Mouse (Mus musculus) bone marrow macrophage, adult 2 months (primary cell): ENCODE measurements around the gene Rasa4. TPM values are rescaled to one million over a fixed set of nuclear protein-coding genes. Genes with fewer than 3 reads are reported as not detected.
"Not testable (repeated sequence)": the region's sequence is repeated elsewhere in the genome, so short reads cannot be mapped to it uniquely, and the experiment has no call there.

ENCODE experiments used
- H3K27ac ChIP-seq: 2 replicates; pipeline ENCODE4 v1.5.1; 2012; ENCODE audit warnings: low read depth, low read length; ENCODE audit not compliant: insufficient read depth
- H3K4me1 ChIP-seq: 2 replicates; pipeline ENCODE4 v1.6.1; 2012; ENCODE audit warnings: low read length; ENCODE audit not compliant: control insufficient read depth, insufficient read depth
- H3K4me3 ChIP-seq: 2 replicates; pipeline ENCODE4 v1.5.1; 2012; ENCODE audit warnings: mild to moderate bottlenecking, low read length, moderate library complexity; ENCODE audit not compliant: insufficient read depth
- CTCF ChIP-seq: IDR thresholded peaks from 2 replicates; pipeline ENCODE4 v1.5.1; 2012; ENCODE audit warnings: low read depth, mild to moderate bottlenecking, low read length, moderate library complexity
- POLR2A ChIP-seq: IDR thresholded peaks from 2 replicates; pipeline ENCODE4 v1.6.1; 2012; ENCODE audit warnings: mild to moderate bottlenecking, low read depth, low read length, borderline replicate concordance
- polyA plus RNA-seq: library from polyadenylated mRNA; stranded (reverse); fragments of >200 nt; gene quantifications from 2 replicates; pipeline ENCODE4 v1.2.4, GENCODE M21; 2012; ENCODE audit not compliant: missing spikeins, insufficient read depth, insufficient read length

Gene Rasa4
- polyA plus RNA-seq, 1 experiment, result 273 TPM

GRCm38 (mm10) chr5:136086290-136086689 is 2.6 kb downstream of the Rasa4 start:
- TF ChIP-seq POLR2A (no peak), CTCF (no peak)
- H3K4me1 ChIP-seq, result peaks cover 39% of the 10 kb centered on the region
- peak overlapping the region; percentile 92 for H3K4me3 ChIP-seq
- peak overlapping the region; percentile 95 for H3K27ac ChIP-seq

GRCm38 (mm10) chr5:136088821-136089575 is 5.3 kb downstream of the Rasa4 start:
- TF ChIP-seq POLR2A (no peak), CTCF (no peak)
- H3K4me3 ChIP-seq, result no peak overlapping the region
- H3K4me1 ChIP-seq, result peaks cover 43% of the 10 kb centered on the region

GRCm38 (mm10) chr5:136091927-136092326 is 8.2 kb downstream of the Rasa4 start:
- Histone ChIP-seq H3K27ac (no peak overlapping the region), H3K4me3 (no peak overlapping the region), H3K4me1 (peaks cover 35% of the 10 kb centered on the region)
- TF ChIP-seq CTCF (no peak), POLR2A (no peak)

More at GRCm38 (mm10) chr5:136088821-136089575, 5.3 kb downstream of the Rasa4 start:
- peak overlapping the region; percentile 51 for H3K27ac ChIP-seq

GRCm38 (mm10) chr5:136094249-136095010 is 10.7 kb downstream of the Rasa4 start:
- Histone ChIP-seq H3K4me3 (no peak overlapping the region), H3K4me1 (peaks cover 16% of the 10 kb centered on the region), H3K27ac (no peak overlapping the region)
- no peak for TF ChIP-seq CTCF
- TF ChIP-seq POLR2A, result no peak

DNA sequence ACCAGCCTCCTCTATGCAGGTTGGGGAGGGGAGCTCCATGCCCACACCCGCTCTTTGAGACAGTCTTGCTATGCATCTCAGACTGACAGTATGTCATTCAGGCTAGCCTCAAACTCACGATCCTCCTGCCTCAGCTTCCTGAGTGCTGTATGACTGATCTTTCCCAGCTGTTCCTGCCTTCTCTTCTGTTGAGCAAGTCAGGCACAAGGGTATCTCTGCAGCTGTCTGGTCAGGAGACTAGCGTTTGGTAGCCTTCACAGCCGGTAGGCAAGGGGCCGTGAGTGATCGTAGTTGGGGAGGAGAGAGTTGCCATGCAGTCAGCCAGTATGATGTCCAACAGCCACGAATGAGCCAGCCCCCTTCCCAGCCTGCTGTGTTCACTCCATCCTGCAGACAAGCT is 11.4 kb downstream of the Rasa4 start:
- Histone ChIP-seq H3K27ac (no peak overlapping the region), H3K4me3 (no peak overlapping the region)

DNA sequence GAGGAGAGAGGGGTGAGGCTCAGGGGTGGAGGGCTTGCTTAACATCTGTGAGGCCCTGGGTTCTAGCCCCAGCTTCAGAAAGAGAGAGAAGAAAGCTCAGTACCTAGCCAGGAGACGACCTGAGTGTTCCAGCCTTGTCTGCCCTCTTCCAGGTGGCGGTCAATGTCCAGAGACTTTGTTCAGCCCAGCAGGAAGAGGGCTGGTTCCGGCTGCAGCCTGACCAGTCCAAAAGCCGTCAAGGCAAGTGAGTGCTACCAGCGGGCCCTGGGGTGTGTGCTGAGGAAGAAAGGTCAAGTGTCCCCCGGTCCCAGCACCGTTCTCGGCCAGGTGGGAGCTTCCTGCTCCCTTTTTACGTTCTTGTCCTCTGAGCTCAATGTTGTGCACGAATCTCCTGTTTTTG is 14.8 kb downstream of the Rasa4 start:
- Histone ChIP-seq H3K4me3 (no peak overlapping the region), H3K4me1 (peaks cover 11% of the 10 kb centered on the region), H3K27ac (no peak overlapping the region)
- TF ChIP-seq CTCF (no peak), POLR2A (no peak)

More for the DNA sequence above, 11.4 kb downstream of the Rasa4 start:
- no peak for TF ChIP-seq CTCF
- H3K4me1 ChIP-seq, result peaks cover 13% of the 10 kb centered on the region

- TF ChIP-seq CTCF (peak; percentile 39), POLR2A (no peak)
- H3K4me1 ChIP-seq, result peaks cover 8% of the 10 kb centered on the region; the same call in 1 of the 2 replicates
- H3K27ac ChIP-seq, result no peak overlapping the region
- H3K4me3 ChIP-seq, result no peak overlapping the region
Observed at GRCm38 (mm10) chr5:136102099-136102820, 18.5 kb downstream of the Rasa4 start.

DNA sequence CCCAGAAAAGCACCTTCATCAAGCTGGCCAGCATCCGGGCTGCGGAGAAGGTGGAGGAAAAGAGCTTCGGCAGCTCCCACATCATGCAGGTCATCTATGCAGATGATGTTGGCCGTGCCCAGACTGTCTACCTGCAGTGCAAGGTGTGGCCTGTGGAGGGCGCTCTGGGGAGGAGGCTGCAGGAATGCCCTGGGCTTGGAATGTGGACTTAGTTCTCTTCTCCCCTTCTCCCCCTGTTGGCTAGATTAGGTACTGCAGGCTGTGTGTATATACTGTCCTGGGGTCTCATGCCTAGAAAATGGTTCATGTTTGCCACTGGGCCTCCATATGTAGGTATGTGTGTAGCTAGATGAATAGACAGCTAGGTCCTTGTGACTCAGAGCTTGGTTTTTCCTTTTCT is 20.8 kb downstream of the Rasa4 start:
- no peak overlapping the region for H3K27ac ChIP-seq
- H3K4me1 ChIP-seq, result peaks cover 22% of the 10 kb centered on the region
- TF ChIP-seq CTCF, result peak; percentile 48; the same call in 1 of the 2 replicates
- no peak for TF ChIP-seq POLR2A
- H3K4me3 ChIP-seq, result no peak overlapping the region

GRCm38 (mm10) chr5:136108486-136108885 is 24.8 kb downstream of the Rasa4 start:
- H3K27ac ChIP-seq, result 0 out of 2 replicates have a peak overlapping the region, but pooled peaks have one; percentile 24
- no peak overlapping the region for H3K4me3 ChIP-seq
- peaks cover 19% of the 10 kb centered on the region for H3K4me1 ChIP-seq
- no peak for TF ChIP-seq CTCF
- no peak for TF ChIP-seq POLR2A

GRCm38 (mm10) chr5:136109042-136109441 is 25.3 kb downstream of the Rasa4 start:
- no peak overlapping the region for H3K27ac ChIP-seq
- no peak for TF ChIP-seq CTCF
- no peak for TF ChIP-seq POLR2A
- H3K4me1 ChIP-seq, result peaks cover 19% of the 10 kb centered on the region
- no peak overlapping the region for H3K4me3 ChIP-seq

DNA sequence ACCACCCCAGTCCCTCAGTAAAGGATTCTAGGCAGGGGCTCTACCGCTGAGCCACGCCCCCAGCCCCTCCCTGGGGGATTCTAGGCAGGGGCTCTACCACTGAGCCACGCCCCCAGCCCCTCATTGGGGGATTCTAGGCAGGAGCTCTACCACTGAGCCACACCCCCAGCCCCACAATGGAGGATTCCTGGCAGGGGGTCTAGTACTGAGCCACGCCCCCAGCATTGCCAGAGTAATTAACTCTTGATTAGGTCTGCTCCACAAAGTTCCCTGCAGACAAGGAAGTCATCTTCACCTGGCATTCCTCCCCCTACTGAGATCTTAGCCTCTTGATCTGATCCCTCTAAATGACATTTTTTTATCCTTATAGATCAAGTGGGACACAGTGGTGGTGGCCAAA is 29.8 kb downstream of the Rasa4 start:
- not testable (repeated sequence) for H3K4me3 ChIP-seq, H3K27ac ChIP-seq
- H3K4me1 ChIP-seq, result peaks cover 14% of the 10 kb centered on the region
